Mouse (Mus musculus) liver, embryonic 14.5 days (tissue): ENCODE measurements at regions not wholly inside any gene's neighbourhood (a gene's known extent, or its start where the extent isn't known, plus 50 kb on each side); places are given as distances from the start of the nearest gene placed in this dataset.

ENCODE experiments used
- CTCF ChIP-seq: IDR thresholded peaks from 2 replicates; pipeline ENCODE4 v1.5.1; 2016; ENCODE audit warnings: antibody characterized with exemption, low read depth, control low read depth
- EP300 ChIP-seq: IDR thresholded peaks from 2 replicates; pipeline ENCODE4 v1.6.1; 2016; ENCODE audit warnings: antibody characterized with exemption, low read depth

- TF ChIP-seq CTCF (no peak), EP300 (no peak)
These were observed 131.7 kb downstream of the Inhbb start for GRCm38 (mm10) chr1:119290165-119290916.
